Mouse (Mus musculus) left cerebral cortex, postnatal 4 days (tissue): ENCODE measurements around the gene Afap1l2. TPM values are rescaled to one million over a fixed set of nuclear protein-coding genes. Genes with fewer than 3 reads are reported as not detected.
A peak's percentile ranks its signal among the peaks of the same experiment; 100 is the strongest.

Experiments
- DNase-seq: peaks from one replicate; pipeline ENCODE4 v3.0.0-alpha.2; 2022
- intact Hi-C: fragments of 180-260 bp; cut with DNase I; formaldehyde crosslinking; loops from one replicate; pipeline ENCODE4 v1.15.1; 2025
- total RNA-seq, 2 experiments: library from RNA; stranded (reverse); gene quantifications; 2 replicates each; pipeline ENCODE4 v1.2.3; 2021

Gene Afap1l2
- total RNA-seq, 2 experiments from 2014 or later = 13.6 TPM

DNA sequence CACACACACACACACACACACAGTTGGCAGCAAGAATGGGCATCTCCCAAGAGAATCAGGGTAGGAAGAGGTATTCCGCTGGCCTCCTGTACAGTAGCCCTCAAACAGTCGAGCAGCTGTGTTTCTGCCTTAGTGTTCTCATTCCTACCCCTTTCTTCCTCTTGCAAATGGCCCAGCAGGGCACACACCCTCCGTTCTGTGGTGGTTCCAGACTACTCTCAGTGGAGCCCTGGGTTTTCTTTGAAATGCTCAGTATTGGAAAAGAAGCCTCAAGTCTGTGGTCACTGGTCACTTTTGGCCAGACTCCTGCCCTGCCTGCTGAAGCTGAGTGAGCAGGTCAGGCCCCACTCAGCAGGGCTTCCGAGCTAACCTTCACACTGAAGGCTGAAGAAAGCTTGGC is 1.6 kb upstream of the Afap1l2 start:
- DNase-seq = no peak
- intact Hi-C loops = no loop called here

DNA sequence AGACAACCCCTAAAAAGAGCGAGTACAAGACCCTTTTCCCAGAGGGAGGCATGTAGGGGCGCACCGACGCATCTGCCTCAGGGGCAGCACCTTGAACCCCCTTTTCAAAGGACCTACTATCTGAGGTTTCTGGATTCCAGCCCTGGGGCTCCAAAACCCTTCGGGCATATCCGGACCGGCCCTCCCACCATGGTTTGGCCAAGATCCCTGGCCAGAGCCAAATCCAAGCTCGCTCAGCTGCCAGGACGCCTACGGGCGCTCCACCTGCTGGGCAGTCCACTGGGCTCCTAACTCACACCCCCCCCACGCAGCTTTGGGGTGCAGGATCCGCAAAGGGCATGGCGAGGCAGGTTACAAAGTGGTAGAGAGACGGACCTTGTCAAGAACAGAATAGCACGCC is 737 bp downstream of the Afap1l2 start:
- peak; percentile 49 for DNase-seq
- intact Hi-C loops = no loop called here

DNA sequence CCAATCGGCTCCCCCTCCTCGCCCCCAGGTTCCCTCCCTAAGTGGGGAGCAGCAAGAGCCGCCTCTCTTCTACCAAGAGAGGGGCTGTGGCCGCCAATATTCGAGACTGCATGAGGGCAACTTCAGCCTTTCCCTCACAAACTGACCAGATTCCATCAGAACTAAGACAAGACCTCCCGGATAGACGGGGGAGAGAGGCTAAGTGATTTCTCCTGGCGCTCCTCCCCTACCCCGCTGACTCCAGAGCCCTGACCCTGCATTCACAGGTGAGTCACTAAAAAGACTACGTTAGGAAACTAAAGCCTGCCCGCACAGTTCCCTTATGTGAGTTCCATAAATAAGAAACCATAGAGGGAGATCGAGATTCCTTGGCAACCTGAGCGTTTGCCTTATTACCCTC is 1.2 kb downstream of the Afap1l2 start:
- intact Hi-C loops = no loop called here

DNA sequence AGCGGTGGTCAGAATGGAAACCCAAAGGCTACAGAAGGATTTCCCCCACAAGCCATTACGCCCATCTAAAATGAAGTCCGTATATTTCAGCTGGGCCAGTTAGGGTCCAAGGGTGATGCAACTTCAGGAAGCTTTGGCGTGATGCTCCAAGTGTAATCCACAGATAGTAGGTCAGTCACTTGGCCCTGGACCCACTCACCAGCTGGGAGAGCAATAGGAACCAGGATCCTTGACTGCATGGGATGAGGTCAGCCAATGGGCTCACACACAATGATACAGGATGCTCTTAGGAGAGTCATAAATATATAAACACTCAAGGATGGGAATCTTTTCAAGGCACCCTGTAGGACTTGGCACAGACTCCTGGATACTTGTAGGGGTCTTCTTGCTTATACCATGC is 3.0 kb downstream of the Afap1l2 start:
- DNase-seq = no peak
- intact Hi-C loops = no loop called here

More for the DNA sequence above, 1.2 kb downstream of the Afap1l2 start:
- DNase-seq = no peak

DNA sequence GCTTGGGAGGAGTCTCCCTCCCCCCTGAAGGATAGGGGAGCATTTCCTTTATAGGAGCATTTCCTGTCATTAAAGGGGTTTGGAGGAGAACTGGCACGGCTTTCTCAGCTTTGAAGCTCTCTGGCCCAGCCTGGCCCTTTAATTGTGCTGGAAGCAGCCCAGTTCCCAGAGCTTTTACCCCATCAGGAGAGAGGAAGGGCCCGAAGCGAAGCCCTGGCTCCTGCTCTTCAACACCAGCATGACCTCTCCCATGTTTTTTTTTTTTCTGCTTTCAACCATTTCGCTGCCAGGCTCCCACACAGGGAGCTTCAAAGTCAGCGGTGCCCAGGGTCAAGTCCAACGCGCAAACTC is 4.6 kb downstream of the Afap1l2 start:
- intact Hi-C loops = no loop called here

DNA sequence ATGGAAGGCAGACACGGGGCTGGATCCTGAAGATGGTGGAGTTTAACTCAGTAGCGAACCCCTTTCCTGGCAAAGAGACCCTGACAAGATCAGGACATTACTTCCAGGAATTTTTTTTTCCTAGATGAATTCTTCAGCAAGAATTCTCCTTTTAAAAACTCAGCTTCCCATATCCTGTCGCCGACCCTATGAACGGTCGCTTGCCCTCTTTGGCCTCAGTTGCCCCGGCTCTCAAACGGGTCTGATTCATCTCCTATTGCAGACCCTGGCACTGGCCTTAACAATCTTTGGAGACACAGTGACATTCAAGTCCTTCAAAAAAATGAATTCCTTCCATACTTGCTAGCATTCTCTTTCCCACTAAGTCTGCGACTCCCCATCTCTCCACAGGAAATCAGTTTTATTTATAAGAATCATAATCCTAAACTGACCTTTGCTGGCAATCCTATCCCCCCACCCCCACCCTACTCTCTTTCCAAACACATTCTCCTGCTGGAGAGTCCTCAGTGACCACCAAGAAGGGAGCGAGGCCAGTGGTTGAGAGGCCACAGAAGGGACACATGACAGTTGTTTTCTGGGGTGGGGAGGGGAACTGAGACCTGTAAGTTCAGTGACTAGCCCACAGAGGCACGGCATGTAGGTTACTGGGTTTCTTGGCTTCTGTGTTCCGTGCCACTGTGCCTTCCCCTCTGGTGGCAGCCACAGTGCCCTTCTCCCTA is 5.1 kb downstream of the Afap1l2 start:
- no peak for DNase-seq
- intact Hi-C loops = no loop called here

More for the DNA sequence above, 4.6 kb downstream of the Afap1l2 start:
- DNase-seq = peak; percentile 52

DNA sequence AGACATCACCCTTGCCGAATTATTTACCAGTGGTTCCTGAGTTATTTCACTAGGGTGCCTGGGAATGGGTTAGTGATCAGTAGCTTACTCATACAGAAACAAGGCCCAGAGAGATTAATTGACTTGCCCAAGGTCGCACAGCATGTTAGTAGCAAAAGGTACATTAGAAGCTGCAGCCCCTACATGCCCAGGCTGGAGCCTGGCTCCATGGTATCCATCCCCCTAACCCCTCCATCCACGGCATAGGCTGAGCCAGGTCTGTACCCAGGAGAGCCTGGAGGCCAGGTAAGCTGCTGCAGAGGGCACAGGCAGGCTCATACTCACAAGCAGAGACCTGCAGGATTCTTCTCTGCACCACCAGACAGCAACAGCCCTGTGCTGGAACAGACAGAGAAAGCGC is 6.1 kb downstream of the Afap1l2 start:
- intact Hi-C loops = no loop called here
- DNase-seq = no peak

DNA sequence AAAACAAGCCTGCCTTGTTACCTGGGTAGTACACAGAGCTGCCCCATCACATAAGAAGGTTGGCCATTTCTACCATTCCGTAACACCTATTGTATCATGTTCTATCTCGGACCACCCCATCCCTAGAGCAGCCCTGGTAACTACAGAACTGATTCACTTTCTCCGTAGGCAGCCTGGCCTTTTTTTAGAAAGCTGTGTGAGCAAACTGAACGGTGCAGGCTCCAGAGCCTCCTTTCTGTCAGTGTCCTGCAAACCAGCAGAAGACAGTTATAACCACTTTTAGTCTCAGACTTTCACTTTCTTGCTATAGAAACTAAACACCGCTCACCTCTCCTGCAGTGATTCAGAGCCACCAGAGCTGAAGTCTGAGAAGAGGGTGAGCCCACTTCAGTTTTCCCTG is 7.4 kb downstream of the Afap1l2 start:
- no peak for DNase-seq
- intact Hi-C loops = no loop called here

DNA sequence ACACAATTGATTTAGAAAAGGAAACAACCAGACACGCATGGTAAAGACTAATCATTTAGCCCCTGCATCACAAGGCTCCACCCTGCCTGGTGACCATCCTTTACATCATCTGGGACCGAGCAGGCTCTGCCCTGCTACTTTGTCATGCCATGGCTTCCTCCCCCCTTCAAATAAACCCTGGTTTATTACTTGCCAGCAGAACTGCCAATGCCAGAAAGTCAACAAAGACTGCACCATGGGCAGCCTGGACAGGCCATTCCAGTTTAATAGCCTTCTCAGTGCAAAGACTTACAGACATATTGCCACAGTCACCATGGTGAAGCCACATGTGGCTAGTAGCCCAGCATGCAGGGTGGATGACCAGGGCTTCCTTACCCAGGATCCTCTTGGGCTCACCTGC is 8.2 kb downstream of the Afap1l2 start:
- peak; percentile 49 for DNase-seq
- intact Hi-C loops = no loop called here

DNA sequence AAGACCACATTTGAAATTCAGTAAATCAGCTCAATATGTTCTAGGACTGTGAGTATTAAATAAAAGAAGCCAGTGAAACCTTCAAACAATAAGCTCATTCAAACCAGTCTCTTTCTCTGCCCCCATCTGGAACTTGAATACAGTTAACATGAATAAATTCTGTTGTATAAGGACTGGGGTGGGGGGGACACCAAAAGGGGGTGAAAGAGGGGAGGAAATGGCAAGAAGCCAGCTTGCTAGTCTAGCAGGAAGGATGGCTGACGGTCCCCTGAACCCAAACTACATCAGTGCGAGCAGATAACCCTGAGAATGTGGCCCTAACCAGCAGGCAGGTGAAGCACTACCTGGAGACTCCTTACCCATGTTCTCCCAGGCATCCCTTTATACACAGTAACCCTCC is 9.1 kb downstream of the Afap1l2 start:
- no peak for DNase-seq
- intact Hi-C loops = no loop called here

DNA sequence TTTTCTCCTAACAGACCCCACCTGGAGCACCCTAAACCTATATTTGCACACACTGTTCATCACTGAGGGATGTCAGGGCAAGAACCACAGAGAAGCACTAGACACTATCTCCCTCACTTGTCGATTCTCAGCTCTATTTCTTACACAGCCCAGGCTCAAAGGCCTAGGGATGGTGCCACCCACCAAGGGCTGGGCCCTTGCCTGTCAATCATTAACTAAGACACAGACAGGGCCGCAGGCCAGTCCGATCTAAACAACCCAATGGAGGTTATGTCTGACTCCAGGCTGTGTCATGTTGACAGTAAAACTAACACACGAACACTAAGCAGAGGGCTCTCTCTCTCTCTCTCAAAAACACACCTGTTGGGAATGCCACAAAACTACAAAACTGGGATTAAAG is 9.7 kb downstream of the Afap1l2 start:
- intact Hi-C loops = no loop called here
- no peak for DNase-seq

DNA sequence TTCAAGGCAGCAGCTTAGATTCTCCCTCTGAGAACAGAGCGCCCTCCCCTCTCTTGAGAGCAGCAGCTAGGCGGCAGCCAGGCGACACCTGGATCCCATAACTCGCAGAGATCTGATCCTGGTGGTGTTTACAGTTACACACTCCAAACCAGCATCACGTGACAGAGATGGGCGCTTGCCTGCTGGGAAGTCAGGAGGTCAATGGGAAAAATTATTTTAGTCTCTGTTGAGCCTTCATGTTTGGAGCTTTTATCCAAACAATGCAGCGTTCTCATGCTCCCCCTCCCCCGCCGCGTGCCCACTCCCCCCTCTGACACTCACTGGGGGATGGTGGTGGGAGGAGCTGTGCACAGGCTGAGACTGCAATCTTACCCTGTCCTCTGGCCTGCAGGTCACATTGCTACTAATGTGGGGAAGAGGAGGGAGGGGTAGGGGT is 10.8 kb downstream of the Afap1l2 start:
- DNase-seq = no peak
- intact Hi-C loops = no loop called here

DNA sequence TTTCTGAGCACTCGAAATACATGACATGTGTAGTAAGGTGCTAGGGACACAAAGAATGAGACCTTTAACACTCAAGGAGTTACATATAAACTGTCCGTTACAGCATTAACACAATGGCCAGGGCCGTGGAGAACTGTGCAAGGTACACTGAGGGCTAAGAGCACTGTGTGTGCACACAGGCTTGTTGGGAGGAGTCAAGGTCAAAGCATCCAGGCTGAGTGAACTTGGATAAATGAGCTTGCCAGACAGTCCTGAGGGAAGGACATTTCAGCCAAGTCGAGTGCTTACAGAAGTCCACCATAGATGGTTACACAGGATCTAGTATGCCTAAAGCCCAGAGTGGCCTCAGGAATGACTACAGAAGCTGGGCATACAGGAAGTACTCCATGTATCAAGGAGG is 12.6 kb downstream of the Afap1l2 start:
- no peak for DNase-seq
- intact Hi-C loops = no loop called here

DNA sequence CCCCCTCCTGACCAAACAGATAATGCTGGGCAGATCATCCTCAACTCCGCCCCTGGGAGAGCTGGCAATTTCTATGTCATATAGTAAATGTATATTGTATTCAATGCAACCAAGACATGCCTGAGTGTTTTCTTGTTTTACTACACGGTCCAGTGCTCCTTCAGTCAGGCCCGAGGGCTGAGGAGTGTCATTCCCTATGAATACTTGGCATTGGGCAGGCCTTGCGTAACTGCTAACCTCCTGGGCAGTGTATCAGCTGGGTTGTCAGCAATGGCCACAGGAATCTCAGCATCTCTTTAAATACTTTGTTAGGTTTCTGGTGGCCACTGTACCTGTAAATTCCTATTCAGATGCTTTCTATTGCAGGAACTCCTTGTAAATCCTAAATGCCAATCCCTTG is 13.4 kb downstream of the Afap1l2 start:
- intact Hi-C loops = no loop called here
- no peak for DNase-seq

DNA sequence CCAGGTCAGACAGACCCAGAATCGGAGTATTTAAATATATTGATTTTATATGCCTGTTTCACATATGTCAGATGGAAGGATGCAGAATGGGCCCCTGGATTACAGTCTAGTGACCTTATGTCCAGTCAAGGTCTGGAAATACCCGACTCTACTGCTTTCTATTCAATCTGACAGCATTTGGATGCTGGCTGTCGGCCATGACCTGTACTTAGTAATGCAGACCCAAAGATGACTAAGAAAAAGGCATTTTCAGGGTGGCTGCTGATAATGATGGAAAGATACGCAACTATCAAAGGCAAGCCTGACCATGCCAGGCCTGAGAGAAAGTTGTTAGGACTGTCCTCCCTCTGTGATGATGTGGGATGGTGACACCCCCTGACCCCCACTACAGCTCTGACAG is 14.3 kb downstream of the Afap1l2 start:
- intact Hi-C loops = no loop called here
- no peak for DNase-seq

DNA sequence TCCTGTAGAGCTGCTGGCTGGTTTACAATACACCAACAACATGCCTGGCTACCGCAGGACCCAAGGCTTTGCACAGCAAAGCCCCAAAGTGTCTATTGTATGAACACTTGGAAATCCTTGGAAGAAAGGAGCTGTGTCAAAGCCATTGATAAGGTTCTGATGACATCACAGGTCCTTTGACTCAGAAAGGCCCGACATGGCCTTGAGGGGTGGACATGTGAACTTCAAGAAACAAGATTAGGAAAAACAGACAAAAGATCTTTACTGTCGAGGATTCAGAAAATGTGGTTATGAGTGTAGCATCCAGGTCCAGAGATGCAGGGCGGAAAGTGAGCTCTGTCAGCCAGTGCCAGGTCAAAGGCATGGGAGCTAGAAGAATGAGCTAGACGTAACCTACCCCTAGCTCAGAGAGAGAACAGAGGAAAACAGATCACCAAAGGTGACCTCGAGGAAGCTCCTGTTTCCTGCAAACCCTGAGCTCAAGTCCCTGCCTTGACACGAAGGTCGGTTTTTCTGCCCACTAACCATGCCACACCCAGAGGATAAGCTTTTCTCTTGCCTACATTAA is 15.0 kb downstream of the Afap1l2 start:
- intact Hi-C loops = no loop called here
- no peak for DNase-seq

DNA sequence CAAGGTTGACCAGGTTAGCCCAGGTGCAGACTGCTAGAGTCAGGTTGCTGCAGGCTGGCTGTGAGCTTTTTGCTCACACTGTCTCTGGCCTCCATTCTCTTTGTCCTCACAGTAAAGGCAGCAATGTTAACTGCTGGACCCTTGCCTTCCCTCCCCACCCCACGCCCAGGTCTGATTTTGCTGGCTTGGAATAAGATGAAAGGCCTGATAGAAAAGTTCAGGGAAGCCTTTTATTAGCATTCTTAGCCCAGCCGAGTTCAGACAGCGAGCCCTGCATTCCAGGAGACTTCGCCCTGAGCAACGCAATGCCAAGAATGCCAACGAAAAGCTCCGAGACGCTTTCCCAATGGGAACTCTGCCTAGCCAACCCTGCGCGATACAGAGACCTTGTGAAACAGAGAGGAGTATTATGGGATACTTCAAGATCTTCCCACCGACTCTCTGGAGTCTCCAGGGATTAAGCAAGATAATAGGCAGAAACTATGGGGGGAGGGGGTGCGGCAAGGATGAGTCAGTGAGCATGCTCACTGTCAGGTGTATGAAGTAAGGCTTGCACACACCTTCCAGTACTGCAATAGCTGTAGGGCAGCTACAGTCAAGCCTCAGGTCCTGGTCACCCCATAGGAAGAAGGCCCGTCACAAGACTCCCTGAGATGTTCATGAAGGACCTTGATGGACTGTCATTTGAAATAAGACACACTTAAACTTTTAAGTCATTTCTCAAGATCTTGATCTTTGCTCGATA is 17.5 kb downstream of the Afap1l2 start:
- intact Hi-C loops = no loop called here
- no peak for DNase-seq

DNA sequence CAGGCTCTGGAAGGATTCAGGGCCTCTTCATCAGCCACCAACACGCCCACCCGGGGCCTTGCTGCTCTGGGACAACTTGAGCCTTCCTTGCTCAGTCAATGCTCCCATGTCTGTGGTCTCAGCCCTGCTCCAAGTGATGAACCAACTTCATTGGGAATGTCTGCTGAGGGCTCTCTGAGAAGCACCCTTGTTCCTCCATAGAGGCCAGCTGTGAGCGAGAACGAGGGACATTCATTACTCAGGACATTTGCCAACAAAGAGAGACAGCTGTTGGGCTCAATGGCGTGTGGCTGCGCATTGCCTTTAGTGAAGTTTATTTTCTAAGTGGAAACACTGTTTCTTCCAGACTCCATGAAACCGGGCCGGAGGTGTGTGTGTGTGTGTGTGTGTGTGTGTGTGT is 18.9 kb downstream of the Afap1l2 start:
- intact Hi-C loops = no loop called here
- DNase-seq = no peak

DNA sequence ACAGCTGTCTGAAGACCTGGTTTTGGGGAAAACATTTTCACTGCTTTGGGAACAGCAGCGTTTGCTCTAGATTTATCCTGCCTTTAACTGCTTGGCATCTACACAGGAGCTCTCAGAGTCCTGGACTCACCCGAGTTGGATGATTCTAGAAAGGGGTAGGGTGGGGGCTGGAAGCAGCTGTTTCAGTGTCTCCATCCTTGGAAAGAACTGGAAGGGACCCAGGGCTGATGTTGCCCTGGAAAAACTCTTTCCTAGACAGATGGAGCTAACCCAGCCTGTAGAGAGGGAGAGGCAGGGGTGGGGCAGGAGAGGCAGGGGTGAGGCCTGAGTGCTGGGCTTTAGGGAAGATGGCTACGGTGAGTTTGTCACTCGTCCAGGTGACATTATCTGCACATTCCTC is 23.8 kb downstream of the Afap1l2 start:
- no peak for DNase-seq
- intact Hi-C loops = no loop called here

DNA sequence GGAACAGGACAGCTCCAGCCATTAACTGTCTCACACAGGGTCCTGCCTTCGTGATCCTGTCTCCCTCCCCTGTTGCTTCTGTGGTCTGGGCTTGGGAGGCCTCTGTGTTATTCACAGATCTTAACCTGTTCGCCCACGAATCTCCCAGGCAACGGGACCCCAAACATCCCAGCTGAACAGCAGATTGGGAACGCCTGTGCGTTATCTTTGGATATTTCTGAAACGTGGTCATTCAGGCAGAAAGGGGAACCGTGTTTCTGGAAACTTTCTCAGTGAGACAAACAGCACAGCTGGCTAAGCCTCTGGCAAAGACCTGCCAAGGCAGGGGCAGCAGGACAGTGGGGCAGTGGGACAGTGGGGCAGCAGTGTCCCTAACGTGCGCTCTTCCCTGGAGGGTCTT is 24.3 kb downstream of the Afap1l2 start:
- DNase-seq = no peak
- intact Hi-C loops = no loop called here

DNA sequence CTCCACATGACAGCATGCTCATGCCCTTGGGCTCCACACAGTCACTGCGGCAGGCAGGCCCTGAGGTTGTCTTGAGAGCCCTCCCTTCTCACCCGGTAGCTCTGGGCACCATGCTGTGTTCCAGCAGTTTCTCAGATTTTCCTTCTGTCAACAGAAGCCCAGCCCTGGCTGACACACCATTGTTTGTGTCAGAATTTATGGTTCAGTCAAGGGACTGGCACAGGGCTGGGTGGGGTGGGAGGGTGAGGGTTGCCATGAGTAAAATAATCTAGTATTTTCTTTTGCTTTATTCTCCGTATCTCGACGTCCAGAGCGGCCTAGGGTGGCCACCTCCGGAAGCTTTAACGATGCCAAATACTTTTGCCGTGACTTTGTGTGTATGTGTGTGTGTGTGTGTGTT is 26.3 kb downstream of the Afap1l2 start:
- intact Hi-C loops = no loop called here

DNA sequence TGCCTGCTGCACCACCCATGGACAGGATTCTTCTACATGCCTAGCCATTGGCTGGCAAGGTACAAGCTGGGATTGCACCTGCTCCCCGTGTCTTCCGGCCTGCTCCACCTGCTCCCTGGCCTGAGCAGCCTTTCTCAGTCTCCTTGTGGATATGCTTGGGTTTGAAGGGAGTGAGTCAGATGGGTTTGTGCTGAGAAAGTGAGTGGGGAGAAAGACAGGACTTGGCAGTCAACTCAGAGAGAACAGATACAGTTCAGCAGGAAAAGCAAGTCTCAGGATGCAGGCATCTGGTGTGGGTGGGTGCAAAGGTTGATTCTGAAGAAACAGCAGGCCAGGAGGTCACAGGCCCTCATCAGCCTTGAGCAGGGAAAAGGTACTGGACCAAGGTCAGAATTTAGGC is 27.2 kb downstream of the Afap1l2 start:
- intact Hi-C loops = no loop called here
- no peak for DNase-seq

More for the DNA sequence above, 26.3 kb downstream of the Afap1l2 start:
- DNase-seq = no peak
